8 mouse cellular contexts compared by ENCODE assay signal in genomic region chr6:90716066-90716704, GRCm38 (mm10).
A peak's percentile ranks its signal among the peaks of the same experiment; 100 is the strongest.
DNase-seq lines count a peak whose midpoint lies in the region; ATAC-seq lines count a peak whose summit lies in the region.

No protein-coding gene starts in this region.

- peak overlapping the region; percentile 69 for H3K4me3 ChIP-seq in intestine, embryonic 15.5 days (replicated peaks)
- H3K4me3 ChIP-seq in neural tube, embryonic 14.5 days (ENCODE audit: low read depth, low read length), result peak overlapping the region; percentile 46

- peak overlapping the region; percentile 74 for H3K9ac ChIP-seq in intestine, embryonic 15.5 days
- peak overlapping the region; percentile 63 for H3K9ac ChIP-seq in neural tube, embryonic 14.5 days (replicated peaks; ENCODE audit: low read depth, low read length)

- no peaks in the 10 kb centered on the region for H3K9me3 ChIP-seq in intestine, embryonic 15.5 days
- H3K9me3 ChIP-seq in neural tube, embryonic 14.5 days (ENCODE audit: control insufficient read depth, low read length), result no peaks in the 10 kb centered on the region

- intact Hi-C loops in gastrocnemius, postnatal 36 days (cut with DNase I), result no loop called here

- H3K27ac ChIP-seq in intestine, embryonic 15.5 days, result peak overlapping the region; percentile 83
- H3K27ac ChIP-seq in neural tube, embryonic 14.5 days (ENCODE audit: low read depth, low read length), result peak overlapping the region; percentile 36; the same call in 1 of the 2 replicates

- H3K4me2 ChIP-seq in intestine, embryonic 15.5 days (replicated peaks), result peak overlapping the region; percentile 85
- H3K4me2 ChIP-seq in neural tube, embryonic 14.5 days (ENCODE audit: low read depth, low read length), result peak overlapping the region; percentile 78

- no peaks in the 10 kb centered on the region for H3K36me3 ChIP-seq in intestine, embryonic 15.5 days
- H3K36me3 ChIP-seq in neural tube, embryonic 14.5 days (ENCODE audit: control insufficient read depth, insufficient read depth, low read length), result no peaks in the 10 kb centered on the region

- peaks cover 58% of the 10 kb centered on the region for H3K4me1 ChIP-seq in intestine, embryonic 15.5 days (replicated peaks)
- H3K4me1 ChIP-seq in neural tube, embryonic 14.5 days (ENCODE audit: control insufficient read depth, insufficient read depth, low read length), result peaks cover 53% of the 10 kb centered on the region

- no peaks in the 10 kb centered on the region for H3K27me3 ChIP-seq in intestine, embryonic 15.5 days (replicated peaks)
- no peaks in the 10 kb centered on the region for H3K27me3 ChIP-seq in neural tube, embryonic 14.5 days (ENCODE audit: control insufficient read depth, insufficient read depth, low read length)

- ATAC-seq in frontal cortex, adult (ENCODE audit: low TSS enrichment), result peak; percentile 6; the same call in 1 of the 2 replicates
- peak; percentile 43 for ATAC-seq in common myeloid progenitor, adult 5-6 weeks (replicated peaks; ENCODE audit: low read depth, poor library complexity, severe bottlenecking)
- peak; percentile 82 for ATAC-seq in intestine, embryonic 15.5 days
- peak; percentile 71 for ATAC-seq in neural tube, embryonic 14.5 days (ENCODE audit: low read depth)

- WGBS in intestine, embryonic 15.5 days, result under 1% methylated on average over 49 of the region's 49 CpGs
- under 1% methylated on average over 35 of the region's 49 CpGs for WGBS in neural tube, embryonic 14.5 days

- DNase-seq in frontal cortex, postnatal 25 days (ENCODE audit: low spot score in 2 of 2), result no peak
- DNase-seq in gastrocnemius, postnatal 36 days, result peak; percentile 74 to 83
- DNase-seq in lung, adult 18-20 months, result peak; percentile 83 to 90
- DNase-seq in thymus, postnatal 14 days, result peak; percentile 78

Comparison
In these comparisons a context has a peak if more than half of its experiments do, and no peak if none do; other contexts are left out.
1. ATAC-seq: peak in every context shown above with its lines; median percentile 82 in intestine, embryonic 15.5 days; 71 in neural tube, embryonic 14.5 days; 43 in common myeloid progenitor, adult 5-6 weeks; 6 in frontal cortex, adult.
2. DNase-seq: peak in gastrocnemius, postnatal 36 days (2 of 2), lung, adult 18-20 months (2 of 2) and thymus, postnatal 14 days (single experiment); none in frontal cortex, postnatal 25 days (0 of 2).